Mouse (Mus musculus) heart, embryonic 15.5 days (tissue): ENCODE measurements at regions not wholly inside any gene's neighbourhood (a gene's known extent, or its start where the extent isn't known, plus 50 kb on each side); places are given as distances from the start of the nearest gene placed in this dataset.
"Not testable (repeated sequence)": the region's sequence is repeated elsewhere in the genome, so short reads cannot be mapped to it uniquely, and the experiment has no call there.

ENCODE experiments used
- ATAC-seq: fragments of 200-750 bp; cut with Nextera tagmentation; replicated peaks from 2 replicates; pipeline ENCODE4 v1.8.0; 2017; ENCODE audit warnings: low read depth, moderate TSS enrichment; ENCODE audit not compliant: insufficient number of reproducible peaks, insufficient read depth, low FRiP score
- H3K27ac ChIP-seq: fragments of 300-500 bp; sonication (generic); 2 replicates; pipeline ENCODE4 v1.5.1; 2015; ENCODE audit warnings: mild to moderate bottlenecking, inconsistent platforms
- H3K27me3 ChIP-seq: fragments of 300-500 bp; sonication (generic); 2 replicates; pipeline ENCODE4 v1.6.1; 2015; ENCODE audit warnings: inconsistent platforms
- H3K36me3 ChIP-seq: fragments of 300-500 bp; sonication (generic); 2 replicates; pipeline ENCODE4 v1.6.1; 2015; ENCODE audit warnings: mild to moderate bottlenecking, inconsistent platforms
- H3K4me1 ChIP-seq: fragments of 300-500 bp; sonication (generic); replicated peaks from 2 replicates; pipeline ENCODE4 v1.6.1; 2015; ENCODE audit warnings: inconsistent platforms
- H3K4me2 ChIP-seq: fragments of 300-500 bp; sonication (generic); 2 replicates; pipeline ENCODE4 v1.6.1; 2015; ENCODE audit warnings: inconsistent platforms, mild to moderate bottlenecking, moderate library complexity
- H3K4me3 ChIP-seq: fragments of 300-500 bp; sonication (generic); 2 replicates; pipeline ENCODE4 v1.5.1; 2015; ENCODE audit warnings: mild to moderate bottlenecking, inconsistent platforms
- H3K9ac ChIP-seq: fragments of 300-500 bp; sonication (generic); 2 replicates; pipeline ENCODE4 v1.6.1; 2015; ENCODE audit warnings: mild to moderate bottlenecking, inconsistent platforms
- H3K9me3 ChIP-seq: fragments of 300-500 bp; sonication (generic); replicated peaks from 2 replicates; pipeline ENCODE4 v1.6.1; 2016; ENCODE audit warnings: inconsistent platforms
- WGBS: fragments of 180-500 bp; shearing (Covaris S2); methylation state at CpG from one replicate; pipeline ENCODE4 v1.1.7; 2015; ENCODE audit warnings: mixed read lengths; 5-methylcytosine and 5-hydroxymethylcytosine counted together

GRCm38 (mm10) chr4:8084954-8085639 is 153.7 kb downstream of the Car8 start:
- no peak for ATAC-seq
- H3K4me2 ChIP-seq = 0 out of 2 replicates have a peak overlapping the region, but pooled peaks have one; percentile 24

GRCm38 (mm10) chr4:8079349-8079748 is 159.5 kb downstream of the Car8 start:
- Histone ChIP-seq H3K9ac (no peak overlapping the region), H3K4me3 (no peak overlapping the region), H3K27ac (no peak overlapping the region), H3K27me3 (no peaks in the 10 kb centered on the region), H3K4me2 (no peak overlapping the region), H3K9me3 (no peaks in the 10 kb centered on the region), H3K4me1 (no peaks in the 10 kb centered on the region), H3K36me3 (no peaks in the 10 kb centered on the region)
- ATAC-seq = no peak
- WGBS = 63% methylated on average over 4 of the region's 4 CpGs

More at GRCm38 (mm10) chr4:8084954-8085639, 153.7 kb downstream of the Car8 start:
- no peaks in the 10 kb centered on the region for H3K36me3 ChIP-seq
- WGBS = 29% methylated on average over 16 of the region's 16 CpGs
- no peak overlapping the region for H3K27ac ChIP-seq
- H3K9ac ChIP-seq = no peak overlapping the region
- no peaks in the 10 kb centered on the region for H3K4me1 ChIP-seq
- H3K4me3 ChIP-seq = no peak overlapping the region
- H3K27me3 ChIP-seq = no peaks in the 10 kb centered on the region
- H3K9me3 ChIP-seq = no peaks in the 10 kb centered on the region

GRCm38 (mm10) chr4:8072989-8073573 is 165.8 kb downstream of the Car8 start:
- Histone ChIP-seq H3K4me1 (no peaks in the 10 kb centered on the region), H3K27me3 (no peaks in the 10 kb centered on the region), H3K9me3 (no peaks in the 10 kb centered on the region), H3K9ac (no peak overlapping the region), H3K36me3 (no peaks in the 10 kb centered on the region), H3K4me2 (no peak overlapping the region), H3K4me3 (no peak overlapping the region), H3K27ac (no peak overlapping the region)
- ATAC-seq = no peak
- WGBS = 79% methylated on average over 6 of the region's 6 CpGs

GRCm38 (mm10) chr4:8070693-8071092 is 168.1 kb downstream of the Car8 start:
- H3K9me3 ChIP-seq, H3K4me2 ChIP-seq, H3K27ac ChIP-seq, H3K4me1 ChIP-seq, H3K9ac ChIP-seq, H3K4me3 ChIP-seq, ATAC-seq, H3K36me3 ChIP-seq, H3K27me3 ChIP-seq: not testable (repeated sequence)

GRCm38 (mm10) chr4:8068086-8068485 is 170.8 kb downstream of the Car8 start:
- Histone ChIP-seq H3K27me3 (no peaks in the 10 kb centered on the region), H3K9me3 (no peaks in the 10 kb centered on the region), H3K4me2 (no peak overlapping the region), H3K4me3 (no peak overlapping the region), H3K27ac (no peak overlapping the region), H3K4me1 (no peaks in the 10 kb centered on the region), H3K9ac (no peak overlapping the region), H3K36me3 (no peaks in the 10 kb centered on the region)
- no peak for ATAC-seq
- 24% methylated on average over 2 of the region's 2 CpGs for WGBS

GRCm38 (mm10) chr4:8041776-8042175 is 197.1 kb downstream of the Car8 start:
- Histone ChIP-seq H3K9ac (no peak overlapping the region), H3K9me3 (no peaks in the 10 kb centered on the region), H3K4me3 (no peak overlapping the region), H3K4me1 (no peaks in the 10 kb centered on the region), H3K27ac (no peak overlapping the region), H3K36me3 (no peaks in the 10 kb centered on the region), H3K27me3 (no peaks in the 10 kb centered on the region), H3K4me2 (no peak overlapping the region)
- 78% methylated on average over 4 of the region's 4 CpGs for WGBS
- no peak for ATAC-seq

GRCm38 (mm10) chr4:8037863-8038262 is 201.0 kb downstream of the Car8 start:
- Histone ChIP-seq H3K9me3 (no peaks in the 10 kb centered on the region), H3K4me2 (no peak overlapping the region), H3K27me3 (no peaks in the 10 kb centered on the region), H3K4me1 (no peaks in the 10 kb centered on the region), H3K9ac (no peak overlapping the region), H3K36me3 (no peaks in the 10 kb centered on the region), H3K4me3 (no peak overlapping the region), H3K27ac (no peak overlapping the region)
- no peak for ATAC-seq
- WGBS = 84% methylated on average over 1 of the region's 1 CpGs

- H3K4me3 ChIP-seq, ATAC-seq, H3K4me1 ChIP-seq, H3K27ac ChIP-seq, H3K36me3 ChIP-seq, H3K9ac ChIP-seq, H3K9me3 ChIP-seq, H3K27me3 ChIP-seq, H3K4me2 ChIP-seq: not testable (repeated sequence)
- 58% methylated on average over 1 of the region's 1 CpGs for WGBS
Measured at GRCm38 (mm10) chr4:8033402-8033801, 205.4 kb downstream of the Car8 start.

GRCm38 (mm10) chr4:8005155-8005554 is 233.7 kb downstream of the Car8 start:
- H3K4me3 ChIP-seq = no peak overlapping the region
- no peaks in the 10 kb centered on the region for H3K27me3 ChIP-seq
- H3K4me1 ChIP-seq = no peaks in the 10 kb centered on the region
- H3K9me3 ChIP-seq = no peaks in the 10 kb centered on the region
- ATAC-seq = no peak
- no peak overlapping the region for H3K27ac ChIP-seq
- H3K36me3 ChIP-seq = no peaks in the 10 kb centered on the region
- H3K9ac ChIP-seq = no peak overlapping the region
- no peak overlapping the region for H3K4me2 ChIP-seq
- WGBS = 12% methylated on average over 1 of the region's 1 CpGs

GRCm38 (mm10) chr4:7997575-7997953 is 241.3 kb downstream of the Car8 start:
- Histone ChIP-seq H3K4me3 (no peak overlapping the region), H3K36me3 (no peaks in the 10 kb centered on the region), H3K4me1 (no peaks in the 10 kb centered on the region), H3K9ac (no peak overlapping the region), H3K27ac (no peak overlapping the region), H3K9me3 (no peaks in the 10 kb centered on the region), H3K4me2 (no peak overlapping the region), H3K27me3 (no peaks in the 10 kb centered on the region)
- ATAC-seq = no peak

GRCm38 (mm10) chr4:7996923-7997574 is 241.8 kb downstream of the Car8 start:
- H3K27me3 ChIP-seq = no peaks in the 10 kb centered on the region
- no peak for ATAC-seq
- H3K27ac ChIP-seq = no peak overlapping the region
- H3K4me3 ChIP-seq = no peak overlapping the region
- no peaks in the 10 kb centered on the region for H3K4me1 ChIP-seq
- H3K4me2 ChIP-seq = no peak overlapping the region
- H3K9ac ChIP-seq = no peak overlapping the region
- no peaks in the 10 kb centered on the region for H3K9me3 ChIP-seq
- 72% methylated on average over 6 of the region's 6 CpGs for WGBS
- H3K36me3 ChIP-seq = no peaks in the 10 kb centered on the region

GRCm38 (mm10) chr4:7992944-7993343 is 245.9 kb downstream of the Car8 start:
- Histone ChIP-seq H3K4me2 (no peak overlapping the region), H3K36me3 (no peaks in the 10 kb centered on the region), H3K27ac (no peak overlapping the region), H3K4me3 (no peak overlapping the region), H3K27me3 (no peaks in the 10 kb centered on the region), H3K9me3 (no peaks in the 10 kb centered on the region), H3K9ac (no peak overlapping the region), H3K4me1 (no peaks in the 10 kb centered on the region)
- ATAC-seq = no peak
- WGBS = 50% methylated on average over 3 of the region's 3 CpGs
